Mouse (Mus musculus): ENCODE data around the gene Ddx49.

Gene Ddx49

GRCm38 (mm10) chr8:70259043-70259442 lies 43.2 kb downstream of the Ddx49 start:
- DNase-seq: no peak

- no peak for DNase-seq
These were observed 43.7 kb downstream of the Ddx49 start for GRCm38 (mm10) chr8:70258600-70258999.

GRCm38 (mm10) chr8:70257456-70257855 lies 44.8 kb downstream of the Ddx49 start:
- DNase-seq: no peak

GRCm38 (mm10) chr8:70254628-70255027 lies 47.7 kb downstream of the Ddx49 start:
- DNase-seq: no peak

GRCm38 (mm10) chr8:70247841-70248240 lies 54.4 kb downstream of the Ddx49 start:
- DNase-seq: no peak

GRCm38 (mm10) chr8:70246622-70247021 lies 55.7 kb downstream of the Ddx49 start:
- DNase-seq: no peak
